Mouse (Mus musculus) testis, adult 2 months (tissue): ENCODE measurements around the gene Ttc12.

Experiments
- CTCF ChIP-seq: fragments of 200-500 bp; IDR thresholded peaks from 2 replicates; pipeline ENCODE4 v1.5.1; 2012; ENCODE audit warnings: low read depth, mild to moderate bottlenecking, inconsistent platforms, low read length, moderate library complexity; ENCODE audit not compliant: control insufficient read depth, insufficient read depth, insufficient replicate concordance
- POLR2A ChIP-seq: fragments of 200-500 bp; IDR thresholded peaks from 2 replicates; pipeline ENCODE4 v1.6.1; 2012; ENCODE audit warnings: low read depth, mild to moderate bottlenecking, inconsistent platforms, low read length, moderate library complexity; ENCODE audit not compliant: control insufficient read depth

- TF ChIP-seq CTCF, result no peak
- TF ChIP-seq POLR2A, result no peak
Observed at GRCm38 (mm10) chr9:49531257-49531656, 45.2 kb upstream of the Ttc12 start.
